In the genomic region with DNA sequence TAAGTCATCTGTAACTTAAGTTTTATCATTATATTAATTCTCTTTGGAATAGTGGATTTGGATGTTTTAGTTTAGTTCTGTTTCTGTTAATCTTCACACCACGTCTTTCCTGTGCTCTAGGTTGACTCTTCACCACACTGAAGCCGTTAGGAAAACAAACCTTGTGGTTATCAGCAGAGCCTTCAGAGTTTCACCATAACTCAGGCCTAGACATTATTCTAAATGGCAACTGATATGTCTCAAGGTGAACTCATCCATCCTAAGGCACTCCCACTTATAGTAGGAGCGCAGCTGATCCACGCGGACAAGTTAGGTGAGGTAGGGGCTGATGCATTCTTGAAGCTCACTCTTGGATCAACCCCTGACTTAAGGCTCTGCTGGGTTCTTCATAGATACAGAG, we compare ENCODE assay signal across 15 mouse cellular contexts. TPM values are rescaled to one million over a fixed set of nuclear protein-coding genes. Genes with fewer than 3 reads are reported as not detected.
"Had no signal": no experiment of that assay in that cellular context is flagged by ENCODE, and none has a peak within 500 bp of the region (broad histone marks: within the 10 kb centered on the region; RNA-seq: fewer than 3 reads in every experiment).

No protein-coding gene starts in this region.

- H3K27ac ChIP-seq: limb, embryonic 12.5 days; macrophage; midbrain, embryonic 15.5 days; neural tube, embryonic 13.5 days; stomach, embryonic 15.5 days had no signal

- H3K4me3 ChIP-seq: limb, embryonic 12.5 days; midbrain, embryonic 15.5 days; neural tube, embryonic 13.5 days; stomach, embryonic 15.5 days had no signal

- ATAC-seq: inflammation-experienced regulatory T-cells, adult 6 months; intestine, postnatal 0 days; midbrain, embryonic 15.5 days had no signal

- H3K27me3 ChIP-seq: limb, embryonic 12.5 days; midbrain, embryonic 15.5 days; neural tube, embryonic 13.5 days; stomach, embryonic 15.5 days had no signal

- H3K9me3 ChIP-seq: limb, embryonic 12.5 days; midbrain, embryonic 15.5 days; neural tube, embryonic 13.5 days; stomach, embryonic 15.5 days had no signal

- H3K9ac ChIP-seq: limb, embryonic 12.5 days; lung, embryonic 14.5 days; midbrain, embryonic 15.5 days; neural tube, embryonic 13.5 days; stomach, embryonic 15.5 days had no signal

- DNase-seq: kidney, adult 8-10 months; kidney, postnatal 25 days; lung, embryonic 14.5 days; lung, postnatal 10 days; right cerebral cortex, postnatal 14 days; thymus, postnatal 14 days had no signal

- H3K4me2 ChIP-seq: limb, embryonic 12.5 days; lung, embryonic 14.5 days; midbrain, embryonic 11.5 days; midbrain, embryonic 15.5 days; neural tube, embryonic 13.5 days; stomach, embryonic 15.5 days had no signal

RNA-seq across cellular contexts. Expression of gene Sh2d5, which starts 28.8 kb away (rescaled TPM):
- total RNA-seq: monocyte, adult 5-6 weeks had no signal

RNA-seq across cellular contexts. Expression of gene Kif17, which starts 28.8 kb away (rescaled TPM):
- polyA plus RNA-seq: inflammation-experienced regulatory T-cells, adult 6 months; macrophage had no signal
